In the genomic region with DNA sequence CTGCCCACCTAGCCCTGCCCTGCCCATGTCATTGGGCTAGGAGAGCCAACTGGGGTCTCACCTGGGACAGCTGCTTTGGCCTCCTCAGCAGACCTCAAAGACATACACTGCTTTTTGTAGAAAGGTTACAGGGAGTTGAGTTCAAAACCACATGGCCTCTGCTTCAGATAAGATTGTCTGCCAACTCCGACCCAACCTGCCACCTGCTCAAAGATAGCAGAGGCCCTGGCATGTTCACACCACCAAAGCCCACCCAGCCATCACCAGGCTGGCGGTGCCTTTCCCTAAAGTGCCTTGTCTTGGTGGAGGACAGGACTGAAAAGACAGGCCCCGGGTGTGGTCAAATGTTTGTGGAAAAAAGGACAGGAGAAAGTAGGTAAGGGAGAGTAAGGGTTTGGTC, we compare ENCODE assay signal across 22 mouse cellular contexts. TPM values are rescaled to one million over a fixed set of nuclear protein-coding genes. Genes with fewer than 3 reads are reported as not detected.
DNase-seq lines count a peak whose midpoint lies in the region; ATAC-seq and TF ChIP-seq lines count a peak whose summit lies in the region.
"Had no signal": no experiment of that assay in that cellular context is flagged by ENCODE, and none has a peak within 500 bp of the region (broad histone marks: within the 10 kb centered on the region; RNA-seq: fewer than 3 reads in every experiment).

No protein-coding gene starts in this region.

- DNase-seq in heart, adult 2 months, result no peak
- peak; percentile 58 for DNase-seq in MEL (ENCODE audit: low read depth, low spot score)
- DNase-seq in liver, embryonic 11.5 days (ENCODE audit: low spot score), result no peak
- no peak for DNase-seq in liver, postnatal 0 days
- DNase-seq in thymus, adult 18-20 months, result no peak
- DNase-seq: adrenal gland, adult 2 months; cerebellum, adult 18-20 months; cerebellum, postnatal 14 days; forebrain, postnatal 0 days; kidney, adult 8-10 months; kidney, postnatal 10 days; left cerebral cortex, postnatal 4 days; right cerebral cortex, postnatal 14 days; thymus, postnatal 25 days had no signal

- peak overlapping the region; percentile 54 for H3K27ac ChIP-seq in heart, embryonic 13.5 days (replicated peaks)
- H3K27ac ChIP-seq in heart, adult 2 months, result no peak overlapping the region
- peak overlapping the region; percentile 33 for H3K27ac ChIP-seq in MEL (ENCODE audit: control insufficient read depth, low read depth, low read length)
- H3K27ac ChIP-seq in liver, embryonic 11.5 days (ENCODE audit: low read depth, low read length), result peak overlapping the region; percentile 30; the same call in 1 of the 2 replicates
- no peak overlapping the region for H3K27ac ChIP-seq in liver, postnatal 0 days (ENCODE audit: low read depth)
- no peak overlapping the region for H3K27ac ChIP-seq in intestine, embryonic 16.5 days (ENCODE audit: low read length)
- H3K27ac ChIP-seq: hindbrain, embryonic 14.5 days; limb, embryonic 15.5 days; macrophage; neural tube, embryonic 12.5 days had no signal

- WGBS in heart, embryonic 13.5 days, result 42% methylated on average over 3 of the region's 3 CpGs
- WGBS in heart, adult 2 months, result 62% methylated on average over 3 of the region's 3 CpGs
- 49% methylated on average over 3 of the region's 3 CpGs for WGBS in liver, embryonic 11.5 days
- WGBS in liver, postnatal 0 days (ENCODE audit: insufficient replicate concordance), result 63% methylated on average over 3 of the region's 3 CpGs
- WGBS in intestine, embryonic 16.5 days, result 76% methylated on average over 3 of the region's 3 CpGs

- no peaks in the 10 kb centered on the region for H3K9me3 ChIP-seq in heart, embryonic 13.5 days
- no peaks in the 10 kb centered on the region for H3K9me3 ChIP-seq in MEL (replicated peaks; ENCODE audit: insufficient read depth, low read length)
- H3K9me3 ChIP-seq in liver, embryonic 11.5 days (ENCODE audit: control insufficient read depth, low read length), result no peaks in the 10 kb centered on the region
- no peaks in the 10 kb centered on the region for H3K9me3 ChIP-seq in liver, postnatal 0 days (ENCODE audit: low read length)
- H3K9me3 ChIP-seq in intestine, embryonic 16.5 days (ENCODE audit: control insufficient read depth, low read length), result no peaks in the 10 kb centered on the region
- H3K9me3 ChIP-seq: limb, embryonic 15.5 days; neural tube, embryonic 12.5 days had no signal

- peaks cover 16% of the 10 kb centered on the region for H3K4me1 ChIP-seq in heart, embryonic 13.5 days
- H3K4me1 ChIP-seq in heart, adult 2 months (ENCODE audit: control insufficient read depth, insufficient read depth, low read length), result peaks cover 6% of the 10 kb centered on the region; the same call in 1 of the 2 replicates
- peaks cover 22 to 29% of the 10 kb centered on the region in 2 experiments for H3K4me1 ChIP-seq in MEL (ENCODE audit: control insufficient read depth in 1 of 2, insufficient read depth in 2 of 2, low read length in 2 of 2)
- peaks cover 21% of the 10 kb centered on the region for H3K4me1 ChIP-seq in liver, embryonic 11.5 days (replicated peaks; ENCODE audit: control insufficient read depth, insufficient read depth, low read length)
- H3K4me1 ChIP-seq in liver, postnatal 0 days (ENCODE audit: insufficient read depth), result no peaks in the 10 kb centered on the region
- H3K4me1 ChIP-seq in intestine, embryonic 16.5 days (ENCODE audit: control insufficient read depth, insufficient read depth, low read length), result no peaks in the 10 kb centered on the region
- H3K4me1 ChIP-seq: limb, embryonic 15.5 days; neural tube, embryonic 12.5 days had no signal

- no peak for TF ChIP-seq EP300 in heart, adult 2 months (IDR thresholded peaks at IDR 0.05; ENCODE audit: insufficient read depth, low read depth, low read length)
- peak; percentile 65 to 79; a peak in 3 of 4 replicates for TF ChIP-seq EP300 in MEL (IDR thresholded peaks at IDR 0.05; ENCODE audit: low read depth in 1 of 2, low read length in 2 of 2)
- no peak for TF ChIP-seq EP300 in liver, postnatal 0 days (IDR thresholded peaks at IDR 0.05; ENCODE audit: low read depth)

- peaks cover 24% of the 10 kb centered on the region for H3K36me3 ChIP-seq in heart, embryonic 13.5 days
- no peaks in the 10 kb centered on the region for H3K36me3 ChIP-seq in heart, adult 2 months (ENCODE audit: control insufficient read depth, insufficient read depth, low read length)
- H3K36me3 ChIP-seq in MEL (ENCODE audit: control insufficient read depth in 1 of 2, insufficient read depth in 2 of 2, low read length in 2 of 2), result peaks cover 2 to 21% of the 10 kb centered on the region in 2 experiments; a peak in 3 of 4 replicates
- H3K36me3 ChIP-seq in liver, embryonic 11.5 days (ENCODE audit: control insufficient read depth, insufficient read depth, low read length), result 0 out of 2 replicates have a peak, but pooled peaks cover 5% of the 10 kb centered on the region
- H3K36me3 ChIP-seq in liver, postnatal 0 days (replicated peaks; ENCODE audit: insufficient read depth, low read length), result peaks cover 11% of the 10 kb centered on the region; the same call in 1 of the 2 replicates
- no peaks in the 10 kb centered on the region for H3K36me3 ChIP-seq in intestine, embryonic 16.5 days (ENCODE audit: control insufficient read depth, insufficient read depth, low read length)

- no peak for TF ChIP-seq CTCF in heart, adult 2 months (IDR thresholded peaks at IDR 0.05)
- no peak for TF ChIP-seq CTCF in MEL (IDR thresholded peaks at IDR 0.05 in 2 of 3, conservative IDR thresholded peaks at IDR 0.05 in 1 of 3; ENCODE audit: control insufficient read depth in 1 of 3, insufficient read depth in 1 of 3, low read depth in 2 of 3, low read length in 3 of 3, poor library complexity in 1 of 3, severe bottlenecking in 1 of 3)
- no peak for TF ChIP-seq CTCF in liver, postnatal 0 days (IDR thresholded peaks at IDR 0.05; ENCODE audit: low read depth)

- intact Hi-C loops in heart, adult 2 months (cut with DNase I), result no loop called here

- H3K79me2 ChIP-seq in heart, adult 2 months (replicated peaks; ENCODE audit: control insufficient read depth, insufficient read depth, low read length), result no peaks in the 10 kb centered on the region
- no peaks in the 10 kb centered on the region for H3K79me2 ChIP-seq in MEL (ENCODE audit: control insufficient read depth, insufficient read depth, low read length, poor library complexity)

- H3K4me3 ChIP-seq in heart, embryonic 13.5 days, result no peak overlapping the region
- no peak overlapping the region for H3K4me3 ChIP-seq in heart, adult 2 months
- H3K4me3 ChIP-seq in MEL (ENCODE audit: control insufficient read depth in 1 of 2, insufficient read depth in 1 of 2, low read depth in 2 of 2, low read length in 2 of 2), result no peak overlapping the region
- H3K4me3 ChIP-seq in liver, embryonic 11.5 days (ENCODE audit: low read depth, low read length), result no peak overlapping the region
- no peak overlapping the region for H3K4me3 ChIP-seq in liver, postnatal 0 days (ENCODE audit: low read depth, low read length)
- no peak overlapping the region for H3K4me3 ChIP-seq in intestine, embryonic 16.5 days (ENCODE audit: low read length)
- H3K4me3 ChIP-seq: limb, embryonic 15.5 days; neural tube, embryonic 12.5 days had no signal

- no peak for TF ChIP-seq RAD21 in MEL (IDR thresholded peaks at IDR 0.05; ENCODE audit: low read depth, low read length)

- no peak for ATAC-seq in heart, embryonic 13.5 days (ENCODE audit: extremely low read depth, insufficient number of reproducible peaks, low FRiP score, low TSS enrichment)
- peak; percentile 55 for ATAC-seq in liver, embryonic 11.5 days (replicated peaks; ENCODE audit: low FRiP score)
- ATAC-seq in liver, postnatal 0 days, result peak; percentile 25; the same call in 1 of the 2 replicates
- ATAC-seq in intestine, embryonic 16.5 days, result no peak
- ATAC-seq: forebrain, postnatal 0 days; Patski had no signal

- no peak overlapping the region for H3K4me2 ChIP-seq in heart, embryonic 13.5 days
- H3K4me2 ChIP-seq in liver, embryonic 11.5 days, result peak overlapping the region; percentile 16
- H3K4me2 ChIP-seq in liver, postnatal 0 days (ENCODE audit: low read depth, low read length), result no peak overlapping the region; the same call in 1 of the 2 replicates
- H3K4me2 ChIP-seq in intestine, embryonic 16.5 days (ENCODE audit: low read depth, low read length), result no peak overlapping the region
- H3K4me2 ChIP-seq: hindbrain, embryonic 14.5 days; limb, embryonic 15.5 days; midbrain, embryonic 11.5 days; neural tube, embryonic 12.5 days had no signal

- no peak overlapping the region for H3K9ac ChIP-seq in heart, embryonic 13.5 days
- H3K9ac ChIP-seq in heart, adult 2 months (ENCODE audit: low read depth, low read length), result no peak overlapping the region
- H3K9ac ChIP-seq in MEL (ENCODE audit: control insufficient read depth, low read depth, low read length, poor library complexity, severe bottlenecking), result no peak overlapping the region
- H3K9ac ChIP-seq in liver, embryonic 11.5 days (ENCODE audit: low read depth, low read length), result peak overlapping the region; percentile 34
- H3K9ac ChIP-seq in liver, postnatal 0 days (replicated peaks), result no peak overlapping the region
- H3K9ac ChIP-seq in intestine, embryonic 16.5 days (ENCODE audit: low read depth, low read length), result no peak overlapping the region
- H3K9ac ChIP-seq: forebrain, postnatal 0 days; hindbrain, embryonic 14.5 days; limb, embryonic 15.5 days had no signal

- H3K27me3 ChIP-seq in heart, embryonic 13.5 days (replicated peaks), result no peaks in the 10 kb centered on the region
- no peaks in the 10 kb centered on the region for H3K27me3 ChIP-seq in heart, adult 2 months (ENCODE audit: control insufficient read depth, insufficient read depth, low read length)
- H3K27me3 ChIP-seq in MEL (ENCODE audit: control insufficient read depth in 1 of 2, insufficient read depth in 2 of 2, low read length in 2 of 2), result no peaks in the 10 kb centered on the region
- H3K27me3 ChIP-seq in liver, embryonic 11.5 days (replicated peaks; ENCODE audit: control insufficient read depth, insufficient read depth, low read length), result no peaks in the 10 kb centered on the region
- no peaks in the 10 kb centered on the region for H3K27me3 ChIP-seq in liver, postnatal 0 days (ENCODE audit: insufficient read depth, low read length)
- no peaks in the 10 kb centered on the region for H3K27me3 ChIP-seq in intestine, embryonic 16.5 days (replicated peaks; ENCODE audit: control insufficient read depth, insufficient read depth, low read length)
- H3K27me3 ChIP-seq: limb, embryonic 15.5 days; neural tube, embryonic 12.5 days; Patski had no signal

- TF ChIP-seq POLR2A in heart, adult 2 months (IDR thresholded peaks at IDR 0.05; ENCODE audit: insufficient read depth, low read depth, low read length), result no peak
- no peak for TF ChIP-seq POLR2A in MEL (IDR thresholded peaks at IDR 0.05; ENCODE audit: control insufficient read depth in 1 of 2, insufficient read depth in 1 of 2, low read depth in 1 of 2, low read length in 2 of 2, poor library complexity in 1 of 2)

RNA-seq across cellular contexts. Expression of gene Secisbp2, which starts 46.8 kb away (rescaled TPM):
- 22.9 and 24.7 TPM in 2 replicates for polyA plus RNA-seq in heart, embryonic 13.5 days (2015; fragmentation: Nextera tagmentation; extraction: Ambion mirVana)
- total RNA-seq in heart, adult 2 months (2021), result 10 to 100 TPM; 11.1 to 11.5 TPM
- 15.3 and 20.6 TPM in 2 replicates for polyA plus RNA-seq in heart, adult 2 months (2012; rRNA removed)
- total RNA-seq in MEL (2012; rRNA removed), result 23.4 and 26.0 TPM in 2 replicates
- polyA plus RNA-seq in MEL (2012; ENCODE audit: insufficient read depth in 1 of 2, insufficient read length in 2 of 2, low read depth in 1 of 2, low replicate concordance in 2 of 2, missing spikeins in 1 of 2), result 10 to 100 TPM; 28.5 to 76.4 TPM
- 28.3 and 36.1 TPM in 2 replicates for polyA plus RNA-seq in liver, embryonic 11.5 days (2014; fragmentation: Nextera tagmentation; extraction: Ambion mirVana)
- 11.1 and 12.2 TPM in 2 replicates for polyA plus RNA-seq in liver, postnatal 0 days (2015; fragmentation: Nextera tagmentation; extraction: Ambion mirVana)
- 23.7 and 28.9 TPM in 2 replicates for polyA plus RNA-seq in intestine, embryonic 16.5 days (2015; fragmentation: Nextera tagmentation; extraction: Ambion mirVana)

RNA-seq across cellular contexts. Expression of gene Cks2, which starts 53.3 kb away (rescaled TPM):
- polyA plus RNA-seq in heart, embryonic 13.5 days (2015; fragmentation: Nextera tagmentation; extraction: Ambion mirVana), result 272 and 303 TPM in 2 replicates
- 1 to 10 TPM in 1 of 2 experiments, under 1 TPM in 1; 0.50 to 1.2 TPM for total RNA-seq in heart, adult 2 months (2021)
- 1.5 and 1.6 TPM in 2 replicates for polyA plus RNA-seq in heart, adult 2 months (2012; rRNA removed)
- total RNA-seq in MEL (2012; rRNA removed), result 297 and 388 TPM in 2 replicates
- polyA plus RNA-seq in MEL (2012; ENCODE audit: insufficient read depth in 1 of 2, insufficient read length in 2 of 2, low read depth in 1 of 2, low replicate concordance in 2 of 2, missing spikeins in 1 of 2), result 100 to 1,000 TPM; 243 to 846 TPM
- polyA plus RNA-seq in liver, embryonic 11.5 days (2014; fragmentation: Nextera tagmentation; extraction: Ambion mirVana), result 587 and 614 TPM in 2 replicates
- 278 and 292 TPM in 2 replicates for polyA plus RNA-seq in liver, postnatal 0 days (2015; fragmentation: Nextera tagmentation; extraction: Ambion mirVana)
- 247 and 266 TPM in 2 replicates for polyA plus RNA-seq in intestine, embryonic 16.5 days (2015; fragmentation: Nextera tagmentation; extraction: Ambion mirVana)

Comparison
In these comparisons a context has a peak if more than half of its experiments do, and no peak if none do; other contexts are left out.
1. H3K27ac ChIP-seq: peak in heart, embryonic 13.5 days (single experiment), MEL (single experiment) and liver, embryonic 11.5 days (single experiment); none in heart, adult 2 months (single experiment), liver, postnatal 0 days (single experiment) and intestine, embryonic 16.5 days (single experiment).
2. RNA of gene Cks2, which starts 53.3 kb away (polyA plus RNA-seq): 243 to 846 TPM in MEL, 587 to 614 TPM in liver, embryonic 11.5 days, 278 to 292 TPM in liver, postnatal 0 days, 272 to 303 TPM in heart, embryonic 13.5 days and 247 to 266 TPM in intestine, embryonic 16.5 days; 1.5 to 1.6 TPM in heart, adult 2 months; every median in the first group is over 10 times any median in the second.
3. ATAC-seq: peak in liver, embryonic 11.5 days (single experiment) and liver, postnatal 0 days (single experiment); none in heart, embryonic 13.5 days (single experiment) and intestine, embryonic 16.5 days (single experiment).